Mouse (Mus musculus) kidney, embryonic 15.5 days (tissue): Measurements from ENCODE around the gene Cabp4. TPM values are rescaled to one million over a fixed set of nuclear protein-coding genes. Genes with fewer than 3 reads are reported as not detected.
A peak's percentile ranks its signal among the peaks of the same experiment; 100 is the strongest.

ENCODE experiments used
- ATAC-seq: fragments of 200-750 bp; cut with Nextera tagmentation; replicated peaks from 2 replicates; pipeline ENCODE4 v1.8.0; 2017; ENCODE audit warnings: moderate TSS enrichment; ENCODE audit not compliant: low FRiP score
- H3K27ac ChIP-seq: fragments of 300-500 bp; sonication (generic); 2 replicates; pipeline ENCODE4 v1.5.1; 2015; ENCODE audit warnings: mild to moderate bottlenecking, inconsistent platforms
- H3K27me3 ChIP-seq: fragments of 300-500 bp; sonication (generic); 2 replicates; pipeline ENCODE4 v1.6.1; 2015; ENCODE audit warnings: inconsistent platforms
- H3K36me3 ChIP-seq: fragments of 300-500 bp; sonication (generic); 2 replicates; pipeline ENCODE4 v1.6.1; 2015; ENCODE audit warnings: inconsistent platforms
- H3K4me1 ChIP-seq: fragments of 300-500 bp; sonication (generic); 2 replicates; pipeline ENCODE4 v1.6.1; 2015; ENCODE audit warnings: inconsistent platforms
- H3K4me2 ChIP-seq: fragments of 300-500 bp; sonication (generic); 2 replicates; pipeline ENCODE4 v1.6.1; 2015; ENCODE audit warnings: moderate library complexity, mild to moderate bottlenecking, inconsistent platforms
- H3K4me3 ChIP-seq: fragments of 300-500 bp; sonication (generic); replicated peaks from 2 replicates; pipeline ENCODE4 v1.5.1; 2015; ENCODE audit warnings: mild to moderate bottlenecking, inconsistent platforms
- H3K9ac ChIP-seq: fragments of 300-500 bp; sonication (generic); 2 replicates; pipeline ENCODE4 v1.6.1; 2015; ENCODE audit warnings: mild to moderate bottlenecking, inconsistent platforms
- H3K9me3 ChIP-seq: fragments of 300-500 bp; sonication (generic); replicated peaks from 2 replicates; pipeline ENCODE4 v1.6.1; 2016; ENCODE audit warnings: inconsistent platforms
- WGBS: fragments of 180-500 bp; shearing (Covaris S2); methylation state at CpG from one replicate; pipeline ENCODE4 v1.1.7; 2015; ENCODE audit warnings: mixed read lengths; 5-methylcytosine and 5-hydroxymethylcytosine counted together
- polyA plus RNA-seq: library from polyadenylated mRNA; unstranded; fragments of >200 nt; fragmentation: Nextera tagmentation; extraction: Ambion mirVana; gene quantifications from 2 replicates; pipeline ENCODE4 v1.2.1, GENCODE M21; 2015

The Cabp4 gene
- polyA plus RNA-seq, 1 experiment from 2014 or later, result 0.05 TPM

DNA sequence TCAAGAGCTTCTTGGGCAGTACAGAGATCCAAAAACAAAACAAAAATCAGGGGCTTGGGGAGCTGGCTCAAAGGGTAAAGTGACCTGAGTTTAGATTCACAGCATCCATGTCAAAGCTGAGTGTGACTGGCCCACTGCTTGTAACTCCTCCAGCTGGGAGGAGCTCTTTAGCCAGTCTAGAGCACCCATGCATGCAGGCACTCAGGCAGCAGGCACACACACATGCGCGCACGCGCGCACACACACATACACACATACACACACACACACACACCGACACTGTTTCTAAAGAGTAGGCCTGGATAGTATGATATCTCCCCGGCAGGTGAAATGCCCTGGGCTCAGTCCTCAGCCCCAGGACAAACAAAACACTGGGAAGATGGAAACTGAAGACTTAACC, 26.8 kb downstream of the Cabp4 start:
- H3K9me3 ChIP-seq, result no peaks in the 10 kb centered on the region
- WGBS, result 83% methylated on average over 7 of the region's 7 CpGs
- H3K4me3 ChIP-seq, result no peak overlapping the region
- no peak overlapping the region for H3K4me2 ChIP-seq
- peaks cover 55% of the 10 kb centered on the region for H3K4me1 ChIP-seq
- no peaks in the 10 kb centered on the region for H3K27me3 ChIP-seq
- H3K9ac ChIP-seq, result no peak overlapping the region
- peaks cover 60% of the 10 kb centered on the region for H3K36me3 ChIP-seq
- ATAC-seq, result no peak
- 0 out of 2 replicates have a peak overlapping the region, but pooled peaks have one; percentile 8 for H3K27ac ChIP-seq

DNA sequence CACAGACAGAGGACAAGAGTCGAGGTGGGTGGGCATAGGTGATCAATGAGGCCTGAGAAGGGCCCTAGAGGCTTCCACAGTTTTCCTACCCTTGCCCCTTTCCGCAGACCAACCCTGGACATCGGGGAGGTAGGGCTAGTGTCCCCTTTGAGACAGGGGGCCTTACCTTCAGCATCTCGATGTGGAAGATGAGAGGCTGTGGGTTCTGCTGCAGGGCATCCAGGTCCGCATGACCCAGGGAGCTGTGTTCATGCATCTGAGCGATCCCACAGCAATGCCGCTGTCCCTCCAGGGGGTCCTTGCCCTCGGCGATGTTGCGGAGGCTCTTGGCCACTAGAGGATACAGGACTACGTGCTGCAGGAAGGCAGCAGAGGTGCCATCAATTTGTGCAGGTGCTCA, 28.0 kb downstream of the Cabp4 start:
- Histone ChIP-seq H3K4me3 (no peak overlapping the region), H3K9me3 (no peaks in the 10 kb centered on the region), H3K9ac (no peak overlapping the region), H3K27me3 (no peaks in the 10 kb centered on the region), H3K4me1 (peaks cover 50% of the 10 kb centered on the region), H3K27ac (no peak overlapping the region), H3K36me3 (peaks cover 66% of the 10 kb centered on the region), H3K4me2 (no peak overlapping the region)
- 91% methylated on average over 11 of the region's 11 CpGs for WGBS
- no peak for ATAC-seq

DNA sequence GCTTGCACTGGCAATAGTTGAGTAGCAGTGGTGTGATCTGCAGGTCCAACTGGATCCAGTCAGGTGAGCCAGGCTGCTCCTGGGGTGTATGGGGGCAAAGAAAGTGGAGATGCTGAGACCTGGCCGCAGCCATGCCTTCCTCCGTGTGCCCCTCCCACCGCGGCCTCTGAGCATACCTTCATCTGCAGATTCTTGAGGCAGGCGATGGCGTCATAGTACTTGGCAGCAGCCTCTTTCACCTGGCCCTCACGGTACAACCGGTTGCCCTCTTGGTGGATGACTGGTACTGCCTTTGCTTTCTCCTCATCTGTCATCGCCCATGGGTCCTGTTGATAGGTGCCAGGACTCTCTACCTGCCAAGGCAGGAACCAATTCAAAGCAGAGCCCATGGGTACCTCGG, 28.7 kb downstream of the Cabp4 start:
- no peak overlapping the region for H3K4me3 ChIP-seq

DNA sequence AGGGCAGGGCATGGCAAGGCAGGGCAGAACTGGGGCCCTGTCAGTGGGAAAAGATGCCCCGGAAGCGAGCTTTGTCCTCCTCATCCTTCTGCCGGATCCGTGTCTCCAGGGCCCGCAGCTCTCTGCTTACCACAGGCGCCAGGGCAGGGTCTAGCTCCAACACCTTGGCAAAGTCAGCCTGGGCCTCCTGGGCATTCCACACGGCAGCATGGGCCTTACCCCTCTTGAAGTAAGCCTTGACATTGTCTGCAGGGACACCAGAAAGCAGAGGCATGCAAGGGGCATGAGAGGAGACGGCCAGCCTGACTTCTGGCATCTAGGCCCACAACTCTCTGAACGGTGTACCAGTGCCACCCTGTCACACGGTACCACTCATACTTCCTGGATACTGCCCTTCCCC, 29.3 kb downstream of the Cabp4 start:
- H3K9ac ChIP-seq, result peak overlapping the region; percentile 21; the same call in 1 of the 2 replicates
- peaks cover 68% of the 10 kb centered on the region for H3K36me3 ChIP-seq
- peak overlapping the region; percentile 84 for H3K27ac ChIP-seq
- ATAC-seq, result no peak
- no peaks in the 10 kb centered on the region for H3K9me3 ChIP-seq
- H3K27me3 ChIP-seq, result no peaks in the 10 kb centered on the region
- 86% methylated on average over 10 of the region's 10 CpGs for WGBS
- no peak overlapping the region for H3K4me2 ChIP-seq
- H3K4me1 ChIP-seq, result peaks cover 51% of the 10 kb centered on the region
- H3K4me3 ChIP-seq, result no peak overlapping the region

More for the DNA sequence above, 28.7 kb downstream of the Cabp4 start:
- no peak overlapping the region for H3K4me2 ChIP-seq
- no peak overlapping the region for H3K9ac ChIP-seq
- H3K36me3 ChIP-seq, result peaks cover 66% of the 10 kb centered on the region
- H3K4me1 ChIP-seq, result peaks cover 47% of the 10 kb centered on the region
- H3K27me3 ChIP-seq, result no peaks in the 10 kb centered on the region
- H3K27ac ChIP-seq, result peak overlapping the region; percentile 84
- no peak for ATAC-seq
- H3K9me3 ChIP-seq, result no peaks in the 10 kb centered on the region
- 94% methylated on average over 10 of the region's 10 CpGs for WGBS

DNA sequence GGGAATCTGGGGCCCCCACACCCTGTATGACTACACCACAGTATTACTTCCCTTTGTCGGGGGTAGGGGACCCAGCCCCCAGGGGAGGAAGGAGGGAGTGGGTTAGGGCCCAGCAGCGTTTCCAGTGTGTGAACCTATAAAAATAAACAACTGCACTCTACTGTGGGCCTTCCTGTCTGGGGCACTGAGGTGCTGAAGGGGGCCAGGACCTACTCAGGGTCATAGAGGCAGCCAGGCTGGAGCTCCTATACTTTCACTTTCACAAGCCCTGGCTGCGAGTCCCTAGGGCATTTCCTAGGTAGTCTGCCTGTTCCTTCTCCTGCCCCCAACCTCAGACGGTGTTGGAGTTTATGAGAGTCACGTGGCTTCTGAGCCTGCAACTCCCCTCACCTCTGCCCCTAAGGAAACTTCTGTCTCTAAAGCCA, 30.0 kb downstream of the Cabp4 start:
- Histone ChIP-seq H3K36me3 (peaks cover 66% of the 10 kb centered on the region), H3K9me3 (no peaks in the 10 kb centered on the region), H3K27ac (peak overlapping the region; percentile 84), H3K4me1 (peaks cover 53% of the 10 kb centered on the region), H3K4me3 (no peak overlapping the region), H3K4me2 (peak overlapping the region; percentile 13; the same call in 1 of the 2 replicates), H3K9ac (0 out of 2 replicates have a peak overlapping the region, but pooled peaks have one; percentile 21), H3K27me3 (no peaks in the 10 kb centered on the region)
- peak; percentile 69 for ATAC-seq
- 6% methylated on average over 5 of the region's 5 CpGs for WGBS

DNA sequence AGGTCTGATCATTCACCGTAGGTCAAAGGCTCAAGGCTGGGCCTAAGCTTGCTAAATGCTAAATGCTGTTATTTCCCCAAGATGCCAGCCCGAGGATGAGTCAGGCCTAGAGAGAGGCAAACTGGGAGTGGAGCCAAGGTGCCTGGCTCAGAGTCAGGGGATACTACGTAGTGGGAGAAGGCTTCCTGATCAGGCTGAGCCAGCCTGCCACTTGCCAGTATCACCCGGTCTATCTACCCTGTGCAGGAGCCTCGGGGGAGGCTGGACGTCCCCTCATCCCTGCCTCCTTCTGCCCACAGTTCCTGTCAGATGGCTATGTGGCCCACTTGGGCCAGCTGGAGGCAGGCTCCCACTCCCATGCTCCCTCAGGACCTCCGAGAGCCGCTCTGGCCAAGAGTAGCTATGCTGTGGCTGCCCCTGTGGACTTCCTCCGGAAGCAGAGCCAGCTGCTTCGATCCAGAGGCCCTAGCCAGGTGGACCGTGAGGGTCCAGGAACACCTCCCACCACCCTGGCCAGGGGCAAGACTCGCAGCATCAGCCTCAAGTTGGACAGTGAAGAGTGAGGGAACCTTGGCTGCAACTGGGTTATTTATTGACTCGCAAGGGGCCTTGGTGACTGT, 30.5 kb downstream of the Cabp4 start:
- Histone ChIP-seq H3K4me1 (peaks cover 53% of the 10 kb centered on the region), H3K9me3 (no peaks in the 10 kb centered on the region), H3K9ac (no peak overlapping the region), H3K4me2 (peak overlapping the region; percentile 13; the same call in 1 of the 2 replicates), H3K27ac (peak overlapping the region; percentile 84), H3K36me3 (peaks cover 64% of the 10 kb centered on the region), H3K27me3 (no peaks in the 10 kb centered on the region), H3K4me3 (no peak overlapping the region)
- ATAC-seq, result peak; percentile 19; the same call in 1 of the 2 replicates
- 39% methylated on average over 13 of the region's 13 CpGs for WGBS

DNA sequence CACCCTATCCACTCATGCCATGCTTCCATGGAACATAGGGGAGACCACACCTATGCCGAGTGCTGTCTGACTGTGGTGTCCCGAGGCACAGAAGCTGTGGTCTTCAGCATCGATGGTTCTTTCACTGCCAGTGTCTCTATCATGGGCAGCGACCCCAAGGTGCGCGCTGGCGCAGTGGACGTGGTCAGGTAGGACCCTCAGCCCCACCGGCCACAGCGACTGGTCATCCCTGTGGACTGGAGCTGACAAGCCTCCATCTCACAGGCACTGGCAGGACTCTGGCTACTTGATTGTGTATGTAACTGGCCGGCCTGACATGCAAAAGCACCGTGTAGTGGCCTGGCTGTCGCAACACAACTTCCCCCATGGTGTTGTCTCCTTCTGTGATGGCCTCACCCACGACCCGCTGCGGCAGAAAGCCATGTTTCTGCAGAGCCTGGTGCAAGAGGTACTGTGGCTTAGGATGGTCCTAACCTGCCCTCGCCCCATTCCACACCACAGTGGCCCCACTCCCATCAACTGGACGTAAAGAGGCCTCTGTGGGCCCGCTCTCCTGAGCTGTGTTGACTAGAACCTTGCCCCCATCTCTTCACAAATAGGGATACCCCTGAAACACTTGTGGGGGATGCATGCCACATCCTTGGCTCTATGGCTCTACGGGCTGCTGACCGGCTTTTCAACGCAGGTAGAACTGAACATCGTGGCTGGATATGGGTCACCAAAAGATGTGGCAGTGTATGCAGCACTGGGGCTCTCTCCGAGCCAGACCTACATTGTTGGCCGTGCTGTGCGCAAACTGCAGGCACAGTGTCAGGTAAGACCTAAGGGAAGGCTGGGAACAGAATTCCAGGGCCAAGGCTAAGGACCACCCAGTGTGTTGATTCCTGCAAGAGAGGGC, 31.5 kb downstream of the Cabp4 start:
- Histone ChIP-seq H3K27ac (peak overlapping the region; percentile 84; the same call in 1 of the 2 replicates), H3K9me3 (no peaks in the 10 kb centered on the region), H3K36me3 (peaks cover 60% of the 10 kb centered on the region), H3K27me3 (no peaks in the 10 kb centered on the region), H3K4me3 (no peak overlapping the region), H3K4me1 (peaks cover 52% of the 10 kb centered on the region), H3K9ac (no peak overlapping the region), H3K4me2 (no peak overlapping the region)
- ATAC-seq, result no peak
- 92% methylated on average over 26 of the region's 26 CpGs for WGBS

DNA sequence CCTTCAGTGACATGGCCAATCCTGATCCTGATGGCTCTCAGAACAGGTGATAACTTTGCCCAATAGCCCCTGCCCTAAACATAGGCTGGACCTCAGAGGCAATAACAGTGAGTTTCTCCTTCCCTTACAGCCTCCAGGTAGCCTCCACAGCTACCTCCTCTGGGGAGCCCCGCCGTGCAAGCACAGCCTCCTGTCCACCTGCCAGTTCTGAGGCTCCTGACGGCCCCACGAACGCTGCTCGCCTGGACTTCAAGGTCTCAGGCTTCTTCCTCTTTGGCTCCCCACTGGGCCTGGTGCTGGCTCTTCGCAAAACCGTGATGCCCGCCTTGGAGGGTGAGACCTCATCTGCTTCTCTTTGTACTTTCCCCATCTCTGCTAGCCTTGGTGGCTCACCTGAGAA, 35.3 kb downstream of the Cabp4 start:
- H3K9me3 ChIP-seq, result no peaks in the 10 kb centered on the region
- H3K27ac ChIP-seq, result no peak overlapping the region
- no peak for ATAC-seq
- no peak overlapping the region for H3K4me2 ChIP-seq
- no peaks in the 10 kb centered on the region for H3K27me3 ChIP-seq
- H3K4me3 ChIP-seq, result no peak overlapping the region
- H3K36me3 ChIP-seq, result peaks cover 30% of the 10 kb centered on the region
- H3K9ac ChIP-seq, result no peak overlapping the region
- 85% methylated on average over 9 of the region's 9 CpGs for WGBS
- H3K4me1 ChIP-seq, result peaks cover 32% of the 10 kb centered on the region

DNA sequence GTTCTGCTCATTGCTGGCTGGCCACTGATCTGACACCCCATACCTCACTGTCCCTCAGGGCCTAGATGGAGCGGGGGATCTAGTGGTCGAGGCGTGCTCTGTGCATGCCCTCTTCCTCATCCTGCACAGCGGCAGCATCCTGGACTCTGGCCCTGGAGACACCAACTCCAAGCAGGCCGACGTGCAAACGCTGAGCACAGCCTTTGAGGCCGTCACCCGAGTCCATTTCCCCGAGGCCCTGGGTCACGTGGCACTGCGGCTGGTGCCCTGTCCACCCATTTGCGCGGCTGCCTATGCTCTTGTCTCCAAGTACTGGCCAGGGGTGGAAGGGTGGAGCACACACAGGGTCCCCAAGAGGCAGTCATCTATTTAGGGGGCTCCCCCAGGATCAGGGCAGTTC, 37.2 kb downstream of the Cabp4 start:
- WGBS, result 93% methylated on average over 14 of the region's 14 CpGs
- Histone ChIP-seq H3K9me3 (no peaks in the 10 kb centered on the region), H3K36me3 (peaks cover 14% of the 10 kb centered on the region), H3K9ac (no peak overlapping the region), H3K4me1 (peaks cover 20% of the 10 kb centered on the region; the same call in 1 of the 2 replicates), H3K4me2 (no peak overlapping the region), H3K4me3 (no peak overlapping the region), H3K27me3 (peaks cover 16% of the 10 kb centered on the region), H3K27ac (no peak overlapping the region)
- no peak for ATAC-seq

DNA sequence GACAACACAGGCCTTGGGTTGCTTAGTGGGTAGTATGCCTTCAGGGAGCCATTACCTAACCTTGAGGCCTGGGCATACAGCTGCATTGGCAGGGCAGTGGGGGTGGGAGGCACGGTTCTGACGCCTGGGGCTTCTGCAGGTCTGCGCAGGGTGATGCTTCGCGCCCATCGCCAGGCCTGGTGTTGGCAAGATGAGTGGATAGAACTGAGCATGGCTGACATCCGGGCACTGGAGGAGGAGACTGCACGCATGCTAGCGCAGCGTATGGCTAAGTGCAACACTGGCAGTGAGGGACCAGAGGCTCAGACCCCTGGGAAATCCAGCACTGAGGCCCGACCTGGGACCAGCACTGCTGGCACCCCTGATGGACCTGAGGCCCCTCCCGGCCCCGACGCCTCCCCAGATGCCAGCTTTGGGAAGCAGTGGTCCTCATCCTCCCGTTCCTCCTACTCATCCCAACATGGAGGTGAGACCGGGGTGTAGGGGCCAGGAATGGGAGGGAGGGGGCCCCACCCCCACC, 39.1 kb downstream of the Cabp4 start:
- H3K36me3 ChIP-seq, result peaks cover 11% of the 10 kb centered on the region
- H3K27ac ChIP-seq, result no peak overlapping the region
- peaks cover 29% of the 10 kb centered on the region for H3K4me1 ChIP-seq
- no peak overlapping the region for H3K4me2 ChIP-seq
- peaks cover 34% of the 10 kb centered on the region for H3K27me3 ChIP-seq
- ATAC-seq, result no peak
- H3K9ac ChIP-seq, result no peak overlapping the region
- H3K4me3 ChIP-seq, result no peak overlapping the region
- WGBS, result 85% methylated on average over 16 of the region's 16 CpGs
- no peaks in the 10 kb centered on the region for H3K9me3 ChIP-seq

DNA sequence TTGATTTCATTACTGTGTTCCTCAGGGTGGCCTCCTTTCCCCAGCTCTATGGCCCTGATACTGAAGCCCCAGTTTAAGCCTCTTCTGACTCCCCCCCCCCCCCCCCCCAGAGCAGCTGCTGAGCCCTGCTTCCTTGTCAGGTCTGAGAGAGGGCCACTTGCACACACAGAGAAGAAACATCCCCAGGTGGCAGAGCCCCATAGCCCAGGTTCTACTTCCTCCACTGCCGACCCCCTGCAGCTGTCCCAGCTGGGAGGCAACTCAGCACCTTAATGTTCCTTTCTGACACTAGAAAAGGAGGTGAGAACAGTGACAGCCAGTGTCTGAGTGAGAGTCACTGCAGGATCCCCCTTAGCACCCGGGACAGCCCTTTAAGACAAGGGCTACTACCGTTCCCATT, 40.0 kb downstream of the Cabp4 start:
- Histone ChIP-seq H3K27ac (no peak overlapping the region), H3K4me2 (no peak overlapping the region), H3K9ac (no peak overlapping the region), H3K27me3 (peaks cover 34% of the 10 kb centered on the region), H3K9me3 (no peaks in the 10 kb centered on the region), H3K4me3 (no peak overlapping the region), H3K36me3 (peaks cover 9% of the 10 kb centered on the region; the same call in 1 of the 2 replicates), H3K4me1 (peaks cover 35% of the 10 kb centered on the region)
- no peak for ATAC-seq
- 83% methylated on average over 3 of the region's 3 CpGs for WGBS

DNA sequence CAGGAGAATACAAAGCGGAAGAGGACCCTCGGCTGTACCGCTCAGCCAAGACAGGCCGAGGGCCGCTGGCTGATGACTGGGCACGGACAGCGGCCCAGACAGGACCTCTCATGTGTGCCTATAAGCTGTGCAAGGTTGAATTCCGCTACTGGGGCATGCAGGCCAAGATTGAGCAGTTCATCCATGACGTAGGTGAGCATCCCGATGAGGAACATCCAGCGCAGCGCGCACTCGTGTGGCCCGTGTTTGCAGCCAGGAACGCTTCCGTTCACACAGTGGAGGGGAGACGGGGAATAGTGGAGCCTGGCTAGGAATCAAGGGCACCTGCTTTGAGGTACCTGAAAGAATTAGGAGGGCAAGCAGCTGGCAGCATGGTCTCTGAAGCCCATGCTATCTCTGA, 40.5 kb downstream of the Cabp4 start:
- no peak overlapping the region for H3K4me2 ChIP-seq
- no peak for ATAC-seq
- peaks cover 34% of the 10 kb centered on the region for H3K27me3 ChIP-seq
- no peak overlapping the region for H3K9ac ChIP-seq
- no peak overlapping the region for H3K4me3 ChIP-seq
- WGBS, result 90% methylated on average over 18 of the region's 18 CpGs
- H3K9me3 ChIP-seq, result no peaks in the 10 kb centered on the region
- peaks cover 40% of the 10 kb centered on the region for H3K4me1 ChIP-seq
- H3K27ac ChIP-seq, result no peak overlapping the region
- peaks cover 9% of the 10 kb centered on the region; the same call in 1 of the 2 replicates for H3K36me3 ChIP-seq
